Mouse (Mus musculus): ENCODE data around the gene Rasl11b. TPM values are rescaled to one million over a fixed set of nuclear protein-coding genes. Genes with fewer than 3 reads are reported as not detected.
A peak's percentile ranks its signal among the peaks of the same experiment; 100 is the strongest.

Rasl11b gene
- 10 to 100 TPM; 73.7 to 85.4 TPM for total RNA-seq (2021)
- long read RNA-seq, experiment 1, transcript Rasl11b-201 (4 exons, 1,812 nt), result major isoform, 90 of 102 reads
- long read RNA-seq, experiment 1, transcript Rasl11b-203 (1 exons, 1,582 nt), result minor isoform, 10 of 102 reads
- long read RNA-seq, experiment 1, partial matches to known transcripts, result 0 of 102 reads
- long read RNA-seq, experiment 1, other reads (novel, unspliced or antisense), result 2 of 102 reads
- long read RNA-seq, experiment 2, transcript Rasl11b-203 (1 exons, 1,582 nt), result minor isoform, 6 of 59 reads
- long read RNA-seq, experiment 2, transcript Rasl11b-201 (4 exons, 1,812 nt), result major isoform, 52 of 59 reads
- long read RNA-seq, experiment 2, partial matches to known transcripts, result 0 of 59 reads
- long read RNA-seq, experiment 2, other reads (novel, unspliced or antisense), result 1 of 59 reads

GRCm38 (mm10) chr5:74194841-74195613 is at the start of gene Rasl11b:
Gene Rasl11b, plus strand, starts transcription at chr5:74195286.
- DNase-seq (ENCODE audit: low spot score in 2 of 2), result peak; percentile 96

GRCm38 (mm10) chr5:74147631-74148030 is 47.5 kb upstream of the Rasl11b start:
- no peak for DNase-seq (ENCODE audit: low spot score in 2 of 2)

- DNase-seq (ENCODE audit: low spot score in 2 of 2), result no peak
These were observed 45.1 kb upstream of the Rasl11b start for GRCm38 (mm10) chr5:74149975-74150374.

- no peak for DNase-seq (ENCODE audit: low spot score in 2 of 2)
These were observed 43.3 kb upstream of the Rasl11b start for GRCm38 (mm10) chr5:74151774-74152173.

- DNase-seq (ENCODE audit: low spot score in 2 of 2), result no peak
These were observed 39.2 kb upstream of the Rasl11b start for GRCm38 (mm10) chr5:74155860-74156351.

- DNase-seq (ENCODE audit: low spot score in 2 of 2), result no peak
These were observed 36.0 kb upstream of the Rasl11b start for GRCm38 (mm10) chr5:74158929-74159632.

GRCm38 (mm10) chr5:74159906-74160305 is 35.2 kb upstream of the Rasl11b start:
- no peak for DNase-seq (ENCODE audit: low spot score in 2 of 2)

- no peak for DNase-seq (ENCODE audit: low spot score in 2 of 2)
These were observed 34.7 kb upstream of the Rasl11b start for GRCm38 (mm10) chr5:74160349-74160748.

- no peak for DNase-seq (ENCODE audit: low spot score in 2 of 2)
These were observed 33.7 kb upstream of the Rasl11b start for GRCm38 (mm10) chr5:74161297-74161926.

- no peak for DNase-seq (ENCODE audit: low spot score in 2 of 2)
These were observed 33.1 kb upstream of the Rasl11b start for GRCm38 (mm10) chr5:74162013-74162412.

- no peak for DNase-seq (ENCODE audit: low spot score in 2 of 2)
These were observed 31.9 kb upstream of the Rasl11b start for GRCm38 (mm10) chr5:74163141-74163540.

- DNase-seq (ENCODE audit: low spot score in 2 of 2), result no peak
These were observed 30.5 kb upstream of the Rasl11b start for GRCm38 (mm10) chr5:74164547-74164946.

- no peak for DNase-seq (ENCODE audit: low spot score in 2 of 2)
These were observed 28.4 kb upstream of the Rasl11b start for GRCm38 (mm10) chr5:74166642-74167041.

GRCm38 (mm10) chr5:74168085-74168484 is 27.0 kb upstream of the Rasl11b start:
- DNase-seq (ENCODE audit: low spot score in 2 of 2), result no peak

- no peak for DNase-seq (ENCODE audit: low spot score in 2 of 2)
These were observed 23.3 kb upstream of the Rasl11b start for GRCm38 (mm10) chr5:74171768-74172167.

GRCm38 (mm10) chr5:74172208-74172607 is 22.9 kb upstream of the Rasl11b start:
- no peak for DNase-seq (ENCODE audit: low spot score in 2 of 2)

- peak in 1 of 2 experiments; percentile 11 for DNase-seq (ENCODE audit: low spot score in 2 of 2)
These were observed 21.8 kb upstream of the Rasl11b start for GRCm38 (mm10) chr5:74173162-74173844.

- DNase-seq (ENCODE audit: low spot score in 2 of 2), result no peak
These were observed 19.4 kb upstream of the Rasl11b start for GRCm38 (mm10) chr5:74175526-74176270.

GRCm38 (mm10) chr5:74180216-74180615 is 14.9 kb upstream of the Rasl11b start:
- no peak for DNase-seq (ENCODE audit: low spot score in 2 of 2)

GRCm38 (mm10) chr5:74183118-74183517 is 12.0 kb upstream of the Rasl11b start:
- peak in 1 of 2 experiments; percentile 21 for DNase-seq (ENCODE audit: low spot score in 2 of 2)

Data from left cerebral cortex, adult 18-20 months (tissue).